Mouse (Mus musculus) hindbrain, embryonic 10.5 days (tissue): Measurements from ENCODE around the gene Mapk9. TPM values are rescaled to one million over a fixed set of nuclear protein-coding genes. Genes with fewer than 3 reads are reported as not detected.
A peak's percentile ranks its signal among the peaks of the same experiment; 100 is the strongest.

ENCODE experiments used
- DNase-seq: peaks from one replicate; pipeline ENCODE4 v3.0.0-alpha.2; 2017; ENCODE audit warnings: low spot score
- H3K27ac ChIP-seq: fragments of 300-500 bp; sonication (generic); 2 replicates; pipeline ENCODE4 v1.5.1; 2016; ENCODE audit warnings: mild to moderate bottlenecking, moderate library complexity
- H3K27me3 ChIP-seq: fragments of 300-500 bp; sonication (generic); 2 replicates; pipeline ENCODE4 v1.6.1; 2016; ENCODE audit warnings: mild to moderate bottlenecking; ENCODE audit not compliant: poor library complexity, insufficient read depth, severe bottlenecking
- H3K36me3 ChIP-seq: fragments of 300-500 bp; sonication (generic); 2 replicates; pipeline ENCODE4 v1.6.1; 2016; ENCODE audit warnings: mild to moderate bottlenecking, moderate library complexity
- H3K4me1 ChIP-seq: fragments of 300-500 bp; sonication (generic); replicated peaks from 2 replicates; pipeline ENCODE4 v1.6.1; 2016; ENCODE audit warnings: mild to moderate bottlenecking
- H3K4me3 ChIP-seq: fragments of 300-500 bp; sonication (generic); 2 replicates; pipeline ENCODE4 v1.5.1; 2016; ENCODE audit warnings: mild to moderate bottlenecking, moderate library complexity
- H3K9me3 ChIP-seq: fragments of 300-500 bp; sonication (generic); 2 replicates; pipeline ENCODE4 v1.6.1; 2016; ENCODE audit warnings: mild to moderate bottlenecking, moderate library complexity
- WGBS: fragments of 180-500 bp; shearing (Covaris S2); methylation state at CpG from one replicate; pipeline ENCODE4 v1.1.7; 2016; 5-methylcytosine and 5-hydroxymethylcytosine counted together
- polyA plus RNA-seq: library from polyadenylated mRNA; unstranded; fragments of >200 nt; fragmentation: Nextera tagmentation; extraction: Ambion mirVana; gene quantifications from 2 replicates; pipeline ENCODE4 v1.2.1, GENCODE M21; 2016

The Mapk9 gene
- polyA plus RNA-seq, 1 experiment from 2014 or later, result 34.0 TPM

DNA sequence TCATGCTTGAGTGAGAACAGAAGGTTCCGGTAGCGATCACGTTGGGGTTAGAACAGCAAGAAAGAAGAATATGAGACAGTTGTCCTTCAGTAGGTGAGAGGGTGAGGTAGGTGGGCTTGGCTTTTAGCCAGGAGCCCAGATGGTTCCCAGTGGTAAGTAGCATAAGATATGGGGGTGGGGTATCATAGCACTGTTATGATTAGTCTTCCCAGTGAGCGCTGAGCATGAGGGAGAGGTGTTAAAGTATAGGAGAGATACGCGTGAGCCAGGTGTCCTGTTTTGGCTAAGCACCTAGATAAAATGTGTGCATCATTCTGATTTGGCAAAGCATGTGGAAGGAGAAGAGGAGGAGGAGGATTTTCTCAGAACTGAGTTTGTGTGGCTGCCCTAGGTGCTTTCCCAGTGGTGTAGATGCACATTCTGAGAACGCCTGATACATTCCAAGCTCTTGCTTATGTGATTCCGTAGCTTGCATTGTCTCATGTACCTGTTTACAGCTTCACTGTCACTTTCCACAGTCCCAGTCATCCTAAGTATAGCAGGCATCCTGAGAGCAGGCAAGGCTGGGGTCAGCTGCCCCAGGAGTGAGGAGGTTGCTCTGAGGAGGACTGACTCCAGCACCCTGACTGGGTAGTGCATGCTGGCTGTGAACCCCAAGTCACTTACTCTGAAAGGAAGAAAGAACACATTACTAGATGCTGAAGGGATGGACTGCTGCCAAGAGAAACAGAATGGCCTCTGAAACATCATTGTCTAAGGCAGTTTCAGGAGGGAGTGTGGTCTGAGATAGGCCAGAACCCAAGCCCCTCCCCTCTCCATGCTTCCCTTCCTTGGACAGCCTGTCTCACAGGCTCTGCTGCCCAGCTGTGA is 30.6 kb downstream of the Mapk9 start:
- 96% methylated on average over 8 of the region's 8 CpGs for WGBS
- H3K9me3 ChIP-seq, result no peaks in the 10 kb centered on the region
- peaks cover 51% of the 10 kb centered on the region for H3K36me3 ChIP-seq
- no peak overlapping the region for H3K4me3 ChIP-seq
- no peaks in the 10 kb centered on the region for H3K4me1 ChIP-seq
- no peaks in the 10 kb centered on the region for H3K27me3 ChIP-seq
- no peak overlapping the region for H3K27ac ChIP-seq
- DNase-seq, result no peak

DNA sequence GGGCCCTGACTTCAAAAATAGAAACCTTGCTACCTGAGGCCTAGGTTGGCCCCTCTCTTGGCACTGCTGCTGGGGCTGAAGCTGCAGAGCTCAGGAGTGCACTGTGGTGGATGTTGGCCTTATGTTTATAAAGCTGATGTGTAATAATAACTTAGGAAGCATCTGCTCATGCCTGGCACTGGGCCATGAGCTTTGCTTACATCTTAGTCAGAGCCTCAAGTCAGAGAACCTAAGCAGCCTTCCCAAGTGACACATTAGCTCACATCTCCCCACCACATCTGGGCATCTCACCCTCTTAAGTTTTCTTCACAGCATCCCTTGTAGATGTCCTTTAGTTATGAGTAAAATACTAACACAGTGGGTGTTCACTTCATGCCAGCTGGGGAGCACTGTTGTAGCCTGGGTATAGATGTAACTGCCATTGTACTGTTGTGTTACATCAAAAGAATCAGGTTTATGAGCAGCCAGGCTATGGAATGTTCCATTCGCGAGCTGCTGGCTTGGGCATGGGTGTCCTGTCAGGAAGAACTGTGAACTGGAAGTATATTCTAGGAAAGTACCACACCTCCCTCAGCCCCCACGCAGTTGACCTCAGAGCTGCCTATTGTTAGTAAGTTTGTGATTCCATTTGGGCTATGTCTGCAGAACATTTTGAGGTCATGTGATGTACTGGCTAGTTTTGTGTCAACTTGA is 33.5 kb downstream of the Mapk9 start:
- no peaks in the 10 kb centered on the region for H3K27me3 ChIP-seq
- H3K9me3 ChIP-seq, result no peaks in the 10 kb centered on the region
- H3K4me3 ChIP-seq, result no peak overlapping the region
- no peak for DNase-seq
- 96% methylated on average over 3 of the region's 3 CpGs for WGBS
- H3K27ac ChIP-seq, result no peak overlapping the region
- peaks cover 48% of the 10 kb centered on the region for H3K36me3 ChIP-seq
- no peaks in the 10 kb centered on the region for H3K4me1 ChIP-seq

DNA sequence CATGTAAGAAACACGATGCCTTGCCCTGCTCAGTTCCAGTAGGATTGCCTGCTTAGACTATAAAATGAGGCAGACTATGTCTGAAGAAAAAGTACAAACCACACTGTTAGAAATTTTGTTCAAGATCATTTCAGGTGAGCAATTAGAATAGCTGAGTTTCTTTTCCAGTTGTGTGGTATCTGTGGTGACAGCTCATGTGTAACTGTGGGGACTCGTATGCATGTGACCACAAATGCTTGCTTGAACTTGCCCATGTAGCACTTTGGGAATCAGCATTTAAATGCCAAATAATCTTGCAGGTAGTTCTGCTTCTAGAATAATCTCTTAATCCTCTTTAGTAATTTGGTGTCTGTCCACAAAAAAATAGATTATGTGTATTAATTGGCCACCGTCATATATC is 36.8 kb downstream of the Mapk9 start:
- H3K27ac ChIP-seq, result no peak overlapping the region
- H3K4me3 ChIP-seq, result no peak overlapping the region
- H3K9me3 ChIP-seq, result no peaks in the 10 kb centered on the region
- no peaks in the 10 kb centered on the region for H3K27me3 ChIP-seq
- H3K36me3 ChIP-seq, result peaks cover 50% of the 10 kb centered on the region
- no peaks in the 10 kb centered on the region for H3K4me1 ChIP-seq
- 92% methylated on average over 3 of the region's 3 CpGs for WGBS
- DNase-seq, result no peak

DNA sequence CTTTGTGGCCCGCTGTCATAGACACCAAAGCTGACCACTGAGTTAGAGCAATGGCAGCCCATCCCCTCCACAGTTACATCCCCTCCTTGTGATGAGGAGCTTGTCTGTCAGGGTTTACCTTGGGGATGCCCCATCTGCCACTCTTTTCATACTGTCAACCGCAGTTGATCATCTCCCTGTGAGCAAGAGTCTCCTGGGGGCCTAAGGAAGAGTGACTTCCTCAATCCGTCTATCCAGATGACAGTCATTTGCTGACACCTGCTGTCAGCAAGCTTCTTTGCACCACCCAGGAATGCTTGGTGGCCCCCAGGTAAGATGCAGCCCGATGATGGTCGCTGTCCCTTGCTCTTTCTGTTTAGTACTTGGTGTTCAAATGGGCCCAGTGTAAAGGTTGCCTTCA is 41.9 kb downstream of the Mapk9 start:
- Histone ChIP-seq H3K27me3 (no peaks in the 10 kb centered on the region), H3K36me3 (peaks cover 24% of the 10 kb centered on the region), H3K4me3 (no peak overlapping the region), H3K27ac (no peak overlapping the region), H3K4me1 (no peaks in the 10 kb centered on the region), H3K9me3 (no peaks in the 10 kb centered on the region)
- WGBS, result 77% methylated on average over 5 of the region's 5 CpGs
- no peak for DNase-seq

DNA sequence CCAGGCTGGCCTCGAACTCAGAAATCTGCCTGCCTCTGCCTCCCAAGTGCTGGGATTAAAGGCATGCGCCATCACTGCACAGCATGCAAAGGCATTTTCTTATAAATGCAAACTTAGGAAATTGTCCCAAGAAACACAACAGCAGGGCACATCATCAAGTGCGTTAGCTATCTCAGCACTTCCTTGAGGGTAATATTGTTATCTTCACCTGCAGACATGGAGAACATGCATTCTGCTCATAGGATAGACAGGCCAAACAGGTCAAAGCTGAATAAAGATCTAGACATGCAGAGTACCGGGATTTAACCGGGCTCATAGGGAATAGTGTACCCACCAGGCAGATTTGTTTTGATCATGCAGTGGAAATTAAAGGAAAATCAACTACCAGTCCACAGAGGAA is 45.4 kb downstream of the Mapk9 start:
- Histone ChIP-seq H3K4me3 (no peak overlapping the region), H3K9me3 (peaks cover 1% of the 10 kb centered on the region; the same call in 1 of the 2 replicates), H3K27ac (no peak overlapping the region), H3K27me3 (no peaks in the 10 kb centered on the region), H3K4me1 (no peaks in the 10 kb centered on the region), H3K36me3 (peaks cover 10% of the 10 kb centered on the region; the same call in 1 of the 2 replicates)
- DNase-seq, result no peak
- WGBS, result 91% methylated on average over 5 of the region's 5 CpGs

DNA sequence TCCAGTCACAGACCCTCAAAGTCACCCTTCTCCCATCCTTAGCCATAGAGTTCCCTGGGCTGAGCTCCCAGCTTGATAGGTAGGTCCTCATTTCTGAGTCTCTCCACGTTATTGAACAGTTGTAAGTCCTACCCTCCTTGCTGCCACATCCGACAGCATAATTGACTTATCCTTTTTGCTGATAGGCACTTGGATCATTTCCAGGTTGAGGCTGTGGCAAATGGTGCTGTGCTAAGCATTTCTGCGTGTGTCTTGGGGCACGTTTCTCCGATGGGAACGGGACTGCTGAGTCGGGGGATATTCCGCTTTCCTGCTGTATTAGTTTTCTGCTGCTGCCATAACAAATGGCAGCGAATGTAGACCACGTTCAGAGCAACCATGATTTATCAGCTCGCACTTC is 47.3 kb downstream of the Mapk9 start:
- peaks cover 10% of the 10 kb centered on the region for H3K9me3 ChIP-seq
- H3K4me3 ChIP-seq, result no peak overlapping the region
- H3K27ac ChIP-seq, result no peak overlapping the region
- no peak for DNase-seq
- WGBS, result 82% methylated on average over 11 of the region's 11 CpGs
- H3K27me3 ChIP-seq, result peaks cover 1% of the 10 kb centered on the region
- no peaks in the 10 kb centered on the region for H3K4me1 ChIP-seq
- 0 out of 2 replicates have a peak, but pooled peaks cover 4% of the 10 kb centered on the region for H3K36me3 ChIP-seq

DNA sequence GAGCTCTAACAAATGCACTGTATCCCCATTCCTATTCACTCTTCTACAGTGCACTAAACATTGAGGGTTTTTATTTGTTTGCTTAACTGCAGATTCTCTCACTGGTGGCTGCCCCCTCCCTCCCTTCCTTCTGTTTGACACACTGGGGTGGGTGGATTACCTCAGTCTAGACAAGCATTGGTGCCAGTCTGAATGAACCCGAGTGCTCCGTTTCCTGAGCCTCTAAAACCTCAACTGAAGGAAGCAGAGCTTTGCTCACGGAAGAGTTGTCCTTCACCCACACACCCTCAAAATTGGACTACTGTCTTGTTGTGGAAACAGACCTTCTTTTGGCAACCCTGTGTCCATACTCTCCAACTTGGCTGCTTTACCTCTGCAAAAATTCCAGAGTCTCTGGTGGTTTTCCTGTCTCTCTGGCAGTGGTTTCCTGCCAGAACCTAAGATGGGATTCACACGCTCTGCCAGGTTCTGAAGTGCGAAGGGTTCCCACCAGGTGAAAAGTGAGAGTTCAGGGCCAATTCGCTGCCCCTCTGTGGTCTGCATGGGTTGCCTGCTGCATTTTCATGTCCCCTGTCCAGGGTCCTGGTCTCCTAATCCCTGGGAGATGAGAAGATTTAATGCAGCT is 49.5 kb downstream of the Mapk9 start:
- Histone ChIP-seq H3K27ac (no peak overlapping the region), H3K36me3 (no peaks in the 10 kb centered on the region), H3K27me3 (peaks cover 24% of the 10 kb centered on the region), H3K4me3 (no peak overlapping the region), H3K4me1 (peaks cover under 1% of the 10 kb centered on the region; the same call in 1 of the 2 replicates), H3K9me3 (peaks cover 10% of the 10 kb centered on the region)
- 65% methylated on average over 6 of the region's 6 CpGs for WGBS
- DNase-seq, result no peak

DNA sequence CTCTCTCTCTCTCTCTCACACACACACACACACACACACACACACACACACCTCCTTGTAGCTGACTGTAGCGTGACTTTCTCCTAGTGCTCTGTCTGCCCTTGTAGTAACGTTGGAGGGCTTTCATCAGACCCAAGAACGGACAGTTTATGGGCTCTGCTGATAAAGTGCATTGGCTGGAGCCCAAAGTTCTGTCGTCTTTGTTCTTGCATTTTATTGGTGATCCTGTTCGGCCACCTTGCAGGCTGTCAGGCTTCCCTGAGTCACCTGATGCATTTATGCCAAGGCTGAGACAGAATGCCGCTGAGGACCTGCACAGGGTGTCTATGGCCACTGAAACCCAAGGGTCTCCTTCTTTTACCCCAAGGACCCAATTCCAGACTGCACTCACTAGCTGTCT is 53.5 kb downstream of the Mapk9 start:
- peaks cover 13% of the 10 kb centered on the region for H3K4me1 ChIP-seq
- H3K4me3 ChIP-seq, result no peak overlapping the region
- no peaks in the 10 kb centered on the region for H3K36me3 ChIP-seq
- peaks cover 10% of the 10 kb centered on the region for H3K9me3 ChIP-seq
- 82% methylated on average over 6 of the region's 6 CpGs for WGBS
- H3K27ac ChIP-seq, result no peak overlapping the region
- peaks cover 47% of the 10 kb centered on the region for H3K27me3 ChIP-seq
- DNase-seq, result no peak

DNA sequence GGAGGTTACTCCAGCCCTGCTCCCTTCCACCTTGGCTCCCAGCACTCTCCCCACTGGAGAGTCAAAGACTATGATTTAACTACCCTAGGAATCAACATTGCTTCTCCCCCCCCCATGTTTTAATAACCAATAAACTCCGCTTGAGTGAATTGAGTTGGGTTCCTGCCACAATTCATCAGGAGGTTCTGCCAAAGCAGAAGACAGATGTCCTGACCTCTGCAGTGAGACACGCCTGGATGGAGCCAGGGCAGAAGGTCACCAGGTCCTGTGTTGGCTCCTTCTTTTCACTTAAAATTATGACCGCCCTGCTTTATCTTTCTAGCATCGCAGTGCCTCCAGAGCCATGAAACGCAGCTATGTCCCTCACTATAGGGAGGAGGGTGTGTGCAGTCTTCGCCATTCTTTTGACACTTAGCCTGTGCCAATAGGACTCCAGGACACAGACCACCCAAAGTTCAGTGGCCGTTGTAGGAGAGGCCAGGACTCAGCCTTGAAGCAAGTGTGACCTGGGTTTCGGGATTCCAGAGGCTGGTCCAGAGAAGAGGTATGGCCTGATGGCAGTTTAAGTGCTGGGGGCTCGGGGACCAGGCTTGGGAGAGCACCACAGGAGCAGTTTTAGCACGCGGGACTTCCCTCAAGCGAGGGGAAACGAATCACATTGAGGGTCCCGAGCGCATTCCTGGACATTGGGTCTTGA is 54.6 kb downstream of the Mapk9 start:
- Histone ChIP-seq H3K4me1 (peaks cover 13% of the 10 kb centered on the region), H3K4me3 (peak overlapping the region; percentile 75), H3K9me3 (peaks cover 10% of the 10 kb centered on the region), H3K36me3 (no peaks in the 10 kb centered on the region), H3K27ac (peak overlapping the region; percentile 75), H3K27me3 (peaks cover 47% of the 10 kb centered on the region)
- DNase-seq, result no peak
- 27% methylated on average over 15 of the region's 15 CpGs for WGBS

DNA sequence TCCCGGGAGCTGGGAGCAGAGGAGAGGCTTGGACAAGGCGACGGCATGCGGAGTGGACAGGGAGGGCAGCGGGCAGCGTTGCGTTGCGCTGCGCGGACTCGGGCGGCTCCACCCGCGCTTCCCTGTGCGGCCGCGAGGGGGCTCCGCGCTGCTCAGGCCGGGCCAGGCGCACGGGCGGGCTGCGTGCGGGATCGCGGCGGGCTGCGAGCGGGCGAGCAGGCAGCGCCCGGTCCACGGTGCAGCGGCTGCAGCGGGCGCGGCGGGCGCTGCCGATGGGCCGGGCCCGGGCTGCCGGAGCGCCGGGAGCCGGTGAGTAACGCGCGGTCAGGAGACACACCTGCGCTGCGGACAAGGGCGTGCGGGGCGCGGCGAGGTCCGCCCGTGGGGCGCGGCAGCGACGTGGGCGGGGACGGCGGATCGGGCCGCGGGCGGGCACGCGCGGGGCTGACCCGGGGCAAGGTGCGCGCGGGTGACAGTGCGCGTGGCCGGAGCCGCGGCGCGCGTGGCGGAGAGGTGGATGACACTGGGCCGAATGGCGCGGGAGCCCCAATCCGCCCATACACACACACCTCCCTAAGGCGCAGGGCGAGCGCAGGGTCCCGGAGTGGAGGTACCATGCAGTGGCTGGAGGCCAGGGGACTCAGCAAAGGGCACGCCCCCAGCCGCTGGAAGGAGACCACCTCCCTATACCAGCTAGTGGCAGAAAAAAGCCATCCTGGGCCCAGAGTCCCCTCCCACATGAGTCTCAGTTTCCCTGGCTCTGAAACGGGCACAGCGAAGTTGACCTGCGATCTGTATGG is 55.3 kb downstream of the Mapk9 start, which contains the start of gene Rasgef1c:
Gene Rasgef1c (plus strand): TSS at position 177 of the 800 bp plus-strand sequence.
- peaks cover 47% of the 10 kb centered on the region for H3K27me3 ChIP-seq
- H3K27ac ChIP-seq, result peak within 1 kb of the TSS; percentile 75

DNA sequence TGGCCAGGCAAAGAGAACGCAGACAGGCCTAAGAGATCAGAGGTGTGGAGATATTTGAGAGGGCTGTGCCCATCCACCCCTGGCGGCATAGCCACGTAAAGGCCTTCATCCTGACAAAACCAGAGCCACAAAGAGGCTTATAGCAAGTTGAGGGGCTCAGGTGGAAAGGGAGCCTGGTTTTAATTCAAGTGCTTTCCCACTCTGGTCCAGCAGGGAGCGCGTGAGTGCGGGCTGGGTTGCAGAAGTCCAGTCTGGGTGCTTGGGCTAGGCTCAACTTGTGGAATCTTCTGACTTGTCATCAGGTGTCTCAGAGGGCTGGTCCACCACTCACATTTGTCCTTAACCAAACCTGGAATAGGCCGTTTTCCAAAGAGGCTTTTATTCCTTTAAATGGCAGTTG is 56.8 kb downstream of the Mapk9 start:
- H3K4me1 ChIP-seq, result peaks cover 13% of the 10 kb centered on the region
- H3K27ac ChIP-seq, result no peak overlapping the region
- WGBS, result 15% methylated on average over 7 of the region's 7 CpGs
- no peaks in the 10 kb centered on the region for H3K9me3 ChIP-seq
- peaks cover 47% of the 10 kb centered on the region for H3K27me3 ChIP-seq
- no peak overlapping the region for H3K4me3 ChIP-seq
- DNase-seq, result peak; percentile 52
- no peaks in the 10 kb centered on the region for H3K36me3 ChIP-seq

More for the DNA sequence above, 55.3 kb downstream of the Mapk9 start, which contains the start of gene Rasgef1c:
- DNase-seq, result peak; percentile 78
- Histone ChIP-seq H3K9me3 (peaks cover 10% of the 10 kb centered on the region), H3K4me3 (peak within 1 kb of the TSS; percentile 75), H3K36me3 (no peaks in the 10 kb centered on the region), H3K4me1 (peaks cover 13% of the 10 kb centered on the region)
- WGBS, result 4% methylated on average over 99 of the region's 99 CpGs
